Mouse (Mus musculus): ENCODE measurements around the gene Rps15a. TPM values are rescaled to one million over a fixed set of nuclear protein-coding genes. Genes with fewer than 3 reads are reported as not detected.

Rps15a gene
- polyA plus RNA-seq (2015; fragmentation: Nextera tagmentation; extraction: Ambion mirVana): 779 and 791 TPM in 2 replicates

DNA sequence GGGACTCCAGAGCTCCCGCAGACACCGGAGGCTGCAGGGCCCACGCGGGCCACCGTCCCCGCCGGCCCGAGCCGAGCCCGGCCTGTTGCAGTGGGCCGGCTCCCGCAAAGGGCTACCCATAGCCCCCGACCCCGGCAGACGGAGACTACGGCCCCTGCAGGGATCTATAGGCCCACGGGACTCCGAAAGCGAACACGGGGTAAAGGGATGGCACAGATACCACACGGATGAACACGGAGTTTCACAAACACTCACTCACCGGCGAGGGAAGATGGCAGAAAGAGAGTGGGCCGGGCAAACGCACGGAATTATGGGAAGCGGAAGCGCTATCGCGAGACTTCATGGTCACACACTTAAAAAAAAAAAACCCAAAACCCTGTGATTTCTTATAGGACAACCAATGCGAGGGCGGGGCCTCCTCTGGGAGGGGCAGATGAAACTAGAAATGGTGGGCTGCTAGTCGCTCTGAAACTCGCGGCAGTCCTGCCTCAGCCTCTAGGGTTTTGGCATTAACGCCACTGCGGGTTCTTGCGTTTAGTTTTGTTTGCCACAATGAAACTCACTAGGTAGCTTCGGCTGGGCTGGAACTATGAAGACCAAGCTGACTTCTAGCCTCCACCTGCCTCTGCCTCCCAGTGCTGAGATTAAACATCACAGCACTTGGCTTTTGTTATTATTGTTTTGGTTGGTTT, at the start of gene Rps15a:
Rps15a (minus strand) TSS at position 312 of the 692 bp plus-strand sequence.
- Histone ChIP-seq H3K4me1 (replicated peaks; ENCODE audit: control insufficient read depth, insufficient read depth, low read length) (peaks cover 45% of the 10 kb centered on the region), H3K9ac (ENCODE audit: low read length) (peak within 1 kb of the TSS; percentile 99)

DNA sequence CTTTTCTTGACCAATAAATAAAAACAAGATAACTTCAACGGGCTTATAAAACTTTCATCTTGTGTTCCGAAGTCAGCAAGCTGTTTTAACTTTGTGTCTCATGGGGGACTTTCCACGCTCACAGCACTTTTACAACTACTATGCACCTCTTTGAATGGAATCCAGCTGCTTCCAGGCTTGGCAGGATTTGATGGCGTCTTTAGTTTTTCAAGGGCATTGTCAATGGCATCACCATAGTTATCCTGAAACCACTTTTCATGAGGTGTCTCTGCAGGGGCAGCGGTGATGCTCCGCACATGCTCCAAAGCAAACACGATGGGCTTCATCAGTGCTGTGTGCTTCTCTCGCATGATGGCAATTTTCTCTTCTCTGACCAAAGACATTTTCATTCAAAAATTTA, 47.0 kb upstream of the Rps15a start:
- no peak overlapping the region for H3K4me3 ChIP-seq (ENCODE audit: low read length)
- no peaks in the 10 kb centered on the region for H3K27me3 ChIP-seq (ENCODE audit: control insufficient read depth, insufficient read depth, low read depth, low read length)
- no peak overlapping the region for H3K9ac ChIP-seq (ENCODE audit: low read length)
- no peaks in the 10 kb centered on the region for H3K9me3 ChIP-seq (ENCODE audit: control insufficient read depth, low read length)
- peaks cover 37% of the 10 kb centered on the region for H3K36me3 ChIP-seq (ENCODE audit: control insufficient read depth, insufficient read depth, low read length)
- no peak overlapping the region for H3K27ac ChIP-seq (ENCODE audit: low read length)
- no peak for ATAC-seq (ENCODE audit: low read depth)
- WGBS: 96% methylated on average over 8 of the region's 8 CpGs
- no peaks in the 10 kb centered on the region for H3K4me1 ChIP-seq (replicated peaks; ENCODE audit: control insufficient read depth, insufficient read depth, low read length)
- H3K4me2 ChIP-seq (ENCODE audit: low read depth, low read length): no peak overlapping the region

More for the DNA sequence above, at the start of gene Rps15a:
- WGBS: under 1% methylated on average over 40 of the region's 40 CpGs
- Histone ChIP-seq H3K4me2 (ENCODE audit: low read depth, low read length) (peak within 1 kb of the TSS; percentile 90), H3K9me3 (ENCODE audit: control insufficient read depth, low read length) (no peaks in the 10 kb centered on the region), H3K27ac (ENCODE audit: low read length) (peak within 1 kb of the TSS; percentile 72), H3K4me3 (ENCODE audit: low read length) (peak within 1 kb of the TSS; percentile 89), H3K27me3 (ENCODE audit: control insufficient read depth, insufficient read depth, low read depth, low read length) (no peaks in the 10 kb centered on the region), H3K36me3 (ENCODE audit: control insufficient read depth, insufficient read depth, low read length) (peaks cover 52% of the 10 kb centered on the region)
- ATAC-seq (ENCODE audit: low read depth): peak; percentile 81

DNA sequence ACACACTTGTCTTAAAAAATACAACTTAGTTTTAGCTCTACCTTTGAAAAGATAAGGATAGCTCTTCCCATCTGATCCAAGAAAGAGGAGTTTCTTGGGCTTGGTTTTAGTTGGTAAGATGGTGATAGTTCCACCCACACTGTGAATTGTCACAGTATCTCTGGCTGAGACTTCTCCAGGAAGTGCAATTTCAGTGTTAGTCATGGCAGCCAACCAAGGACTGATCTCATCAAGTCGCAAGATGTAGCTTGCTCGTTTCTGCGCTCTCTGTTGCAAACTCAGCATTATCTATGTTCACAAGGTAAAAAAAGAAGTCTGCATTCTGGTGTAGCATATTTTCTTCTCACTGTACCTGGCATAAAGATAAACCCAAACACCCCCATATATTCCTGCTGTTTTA, 44.1 kb upstream of the Rps15a start:
- peaks cover 34% of the 10 kb centered on the region for H3K36me3 ChIP-seq (ENCODE audit: control insufficient read depth, insufficient read depth, low read length)
- no peak overlapping the region for H3K4me2 ChIP-seq (ENCODE audit: low read depth, low read length)
- WGBS: 86% methylated on average over 3 of the region's 3 CpGs
- H3K4me3 ChIP-seq (ENCODE audit: low read length): no peak overlapping the region
- no peak overlapping the region for H3K27ac ChIP-seq (ENCODE audit: low read length)
- ATAC-seq (ENCODE audit: low read depth): no peak
- H3K4me1 ChIP-seq (replicated peaks; ENCODE audit: control insufficient read depth, insufficient read depth, low read length): no peaks in the 10 kb centered on the region
- H3K27me3 ChIP-seq (ENCODE audit: control insufficient read depth, insufficient read depth, low read depth, low read length): no peaks in the 10 kb centered on the region
- H3K9me3 ChIP-seq (ENCODE audit: control insufficient read depth, low read length): no peaks in the 10 kb centered on the region
- no peak overlapping the region for H3K9ac ChIP-seq (ENCODE audit: low read length)

DNA sequence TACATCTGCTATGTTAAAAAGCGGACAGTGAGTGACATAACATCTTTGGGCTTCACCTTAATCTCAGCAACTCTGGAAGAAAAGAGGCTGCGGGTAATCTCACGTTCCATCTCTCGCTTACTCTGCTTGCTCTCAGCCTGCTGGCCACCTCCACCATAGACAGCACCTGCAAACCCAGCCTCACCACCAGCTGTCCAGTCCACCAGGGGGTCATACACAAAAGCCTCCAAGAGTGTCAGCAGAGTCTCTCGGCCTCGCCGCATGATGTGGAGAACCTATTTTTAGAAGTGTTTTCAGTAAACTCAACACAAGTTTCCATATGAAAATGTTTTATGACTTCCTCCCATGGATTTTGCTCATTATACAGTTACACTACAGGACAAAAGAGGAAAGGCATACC, 40.5 kb upstream of the Rps15a start:
- WGBS: 90% methylated on average over 7 of the region's 7 CpGs
- Histone ChIP-seq H3K27ac (ENCODE audit: low read length) (no peak overlapping the region), H3K27me3 (ENCODE audit: control insufficient read depth, insufficient read depth, low read depth, low read length) (no peaks in the 10 kb centered on the region), H3K9me3 (ENCODE audit: control insufficient read depth, low read length) (no peaks in the 10 kb centered on the region), H3K4me2 (ENCODE audit: low read depth, low read length) (no peak overlapping the region), H3K9ac (ENCODE audit: low read length) (no peak overlapping the region), H3K36me3 (ENCODE audit: control insufficient read depth, insufficient read depth, low read length) (peaks cover 52% of the 10 kb centered on the region), H3K4me1 (replicated peaks; ENCODE audit: control insufficient read depth, insufficient read depth, low read length) (no peaks in the 10 kb centered on the region), H3K4me3 (ENCODE audit: low read length) (no peak overlapping the region)
- ATAC-seq (ENCODE audit: low read depth): no peak

DNA sequence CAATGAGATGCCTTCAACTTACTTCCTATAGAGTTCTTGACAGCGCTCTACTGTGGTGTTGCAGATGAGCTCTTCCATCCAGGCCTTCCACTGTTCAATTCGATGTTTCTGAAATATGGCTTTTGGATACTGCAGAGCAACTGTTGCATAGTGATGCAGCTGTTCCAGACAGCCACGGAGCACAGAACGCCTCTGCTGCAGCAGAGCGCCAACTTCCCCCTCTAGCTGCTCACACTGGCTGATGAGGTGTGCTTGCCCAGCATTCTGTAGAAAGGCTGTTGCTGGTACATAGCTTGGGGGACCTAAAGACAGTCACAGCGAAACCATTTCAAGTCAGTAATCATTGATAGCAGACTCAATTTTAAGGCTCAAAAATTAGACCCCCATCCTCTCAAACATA, 38.2 kb upstream of the Rps15a start:
- Histone ChIP-seq H3K4me1 (replicated peaks; ENCODE audit: control insufficient read depth, insufficient read depth, low read length) (no peaks in the 10 kb centered on the region), H3K9ac (ENCODE audit: low read length) (no peak overlapping the region), H3K27ac (ENCODE audit: low read length) (no peak overlapping the region), H3K4me3 (ENCODE audit: low read length) (no peak overlapping the region), H3K4me2 (ENCODE audit: low read depth, low read length) (no peak overlapping the region), H3K27me3 (ENCODE audit: control insufficient read depth, insufficient read depth, low read depth, low read length) (no peaks in the 10 kb centered on the region), H3K9me3 (ENCODE audit: control insufficient read depth, low read length) (no peaks in the 10 kb centered on the region), H3K36me3 (ENCODE audit: control insufficient read depth, insufficient read depth, low read length) (peaks cover 47% of the 10 kb centered on the region)
- 82% methylated on average over 6 of the region's 6 CpGs for WGBS
- ATAC-seq (ENCODE audit: low read depth): no peak

DNA sequence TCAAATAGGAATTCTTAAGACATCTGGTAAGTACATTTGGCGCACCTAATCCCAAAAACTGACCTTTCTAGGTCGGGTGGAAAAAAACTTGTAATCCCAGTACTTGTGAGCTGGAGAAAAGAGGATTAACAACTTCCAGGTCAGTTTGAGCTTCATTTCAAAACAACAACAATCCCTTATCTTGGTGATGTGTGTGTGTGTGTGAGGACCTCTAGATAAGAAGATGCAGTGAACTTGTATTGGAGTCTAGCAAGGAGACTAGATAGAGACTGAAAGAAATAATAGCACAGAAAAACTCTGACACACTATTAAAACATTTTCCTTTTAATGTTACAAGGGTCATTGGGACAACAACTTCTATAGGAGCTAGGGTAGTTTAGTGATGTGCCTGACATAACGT, 27.6 kb upstream of the Rps15a start:
- Histone ChIP-seq H3K9ac (ENCODE audit: low read length) (no peak overlapping the region), H3K4me2 (ENCODE audit: low read depth, low read length) (no peak overlapping the region), H3K27me3 (ENCODE audit: control insufficient read depth, insufficient read depth, low read depth, low read length) (no peaks in the 10 kb centered on the region), H3K36me3 (ENCODE audit: control insufficient read depth, insufficient read depth, low read length) (peaks cover 43% of the 10 kb centered on the region), H3K4me1 (replicated peaks; ENCODE audit: control insufficient read depth, insufficient read depth, low read length) (no peaks in the 10 kb centered on the region), H3K9me3 (ENCODE audit: control insufficient read depth, low read length) (no peaks in the 10 kb centered on the region), H3K4me3 (ENCODE audit: low read length) (no peak overlapping the region), H3K27ac (ENCODE audit: low read length) (no peak overlapping the region)
- ATAC-seq (ENCODE audit: low read depth): no peak
- 76% methylated on average over 3 of the region's 3 CpGs for WGBS

DNA sequence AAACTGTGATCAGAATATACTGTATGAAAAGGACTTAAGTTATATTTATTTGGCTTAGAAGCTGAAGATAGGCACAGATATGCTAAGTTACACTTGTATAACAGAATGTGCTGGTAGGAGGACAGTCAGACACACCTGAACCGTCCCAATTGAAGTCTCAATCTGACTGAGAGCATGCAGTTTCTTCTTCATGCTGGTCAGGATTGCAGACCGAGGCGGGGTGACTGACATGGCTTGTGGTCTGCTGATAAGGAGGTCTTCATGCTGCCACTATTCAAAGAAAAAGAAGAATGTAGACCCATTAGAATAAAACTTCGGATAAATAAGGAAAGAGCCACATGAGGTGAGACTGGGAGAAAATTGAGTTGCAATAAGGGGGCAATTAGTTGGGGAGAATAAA, 27.1 kb upstream of the Rps15a start:
- H3K27ac ChIP-seq (ENCODE audit: low read length): no peak overlapping the region
- H3K36me3 ChIP-seq (ENCODE audit: control insufficient read depth, insufficient read depth, low read length): peaks cover 39% of the 10 kb centered on the region
- H3K4me1 ChIP-seq (replicated peaks; ENCODE audit: control insufficient read depth, insufficient read depth, low read length): no peaks in the 10 kb centered on the region
- ATAC-seq (ENCODE audit: low read depth): no peak
- WGBS: 85% methylated on average over 4 of the region's 4 CpGs
- no peak overlapping the region for H3K9ac ChIP-seq (ENCODE audit: low read length)
- no peak overlapping the region for H3K4me3 ChIP-seq (ENCODE audit: low read length)
- no peaks in the 10 kb centered on the region for H3K9me3 ChIP-seq (ENCODE audit: control insufficient read depth, low read length)
- H3K4me2 ChIP-seq (ENCODE audit: low read depth, low read length): no peak overlapping the region
- H3K27me3 ChIP-seq (ENCODE audit: control insufficient read depth, insufficient read depth, low read depth, low read length): no peaks in the 10 kb centered on the region

DNA sequence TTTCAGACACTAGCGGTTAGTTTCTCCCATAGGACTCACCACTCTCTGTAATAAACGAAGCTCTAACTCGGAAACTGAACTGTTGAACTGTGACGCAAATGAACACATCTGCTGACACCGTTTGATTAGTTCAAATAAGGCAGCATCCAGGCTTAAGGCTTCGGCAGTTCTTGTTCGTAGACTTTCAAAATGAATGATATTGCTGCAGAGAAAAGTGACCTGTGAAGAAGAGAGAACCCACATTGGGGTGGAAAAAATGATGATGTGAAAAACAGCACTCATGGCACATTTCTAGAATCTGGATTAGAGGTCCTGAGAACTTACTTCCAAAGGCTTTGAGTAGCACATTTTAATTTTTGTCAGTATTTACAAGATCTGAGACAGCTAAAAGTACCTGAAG, 25.3 kb upstream of the Rps15a start:
- H3K4me3 ChIP-seq (ENCODE audit: low read length): no peak overlapping the region
- no peaks in the 10 kb centered on the region for H3K27me3 ChIP-seq (ENCODE audit: control insufficient read depth, insufficient read depth, low read depth, low read length)
- H3K27ac ChIP-seq (ENCODE audit: low read length): no peak overlapping the region
- H3K36me3 ChIP-seq (ENCODE audit: control insufficient read depth, insufficient read depth, low read length): peaks cover 44% of the 10 kb centered on the region
- H3K4me2 ChIP-seq (ENCODE audit: low read depth, low read length): no peak overlapping the region
- H3K4me1 ChIP-seq (replicated peaks; ENCODE audit: control insufficient read depth, insufficient read depth, low read length): no peaks in the 10 kb centered on the region
- H3K9ac ChIP-seq (ENCODE audit: low read length): no peak overlapping the region
- no peak for ATAC-seq (ENCODE audit: low read depth)
- no peaks in the 10 kb centered on the region for H3K9me3 ChIP-seq (ENCODE audit: control insufficient read depth, low read length)
- WGBS: 90% methylated on average over 7 of the region's 7 CpGs

DNA sequence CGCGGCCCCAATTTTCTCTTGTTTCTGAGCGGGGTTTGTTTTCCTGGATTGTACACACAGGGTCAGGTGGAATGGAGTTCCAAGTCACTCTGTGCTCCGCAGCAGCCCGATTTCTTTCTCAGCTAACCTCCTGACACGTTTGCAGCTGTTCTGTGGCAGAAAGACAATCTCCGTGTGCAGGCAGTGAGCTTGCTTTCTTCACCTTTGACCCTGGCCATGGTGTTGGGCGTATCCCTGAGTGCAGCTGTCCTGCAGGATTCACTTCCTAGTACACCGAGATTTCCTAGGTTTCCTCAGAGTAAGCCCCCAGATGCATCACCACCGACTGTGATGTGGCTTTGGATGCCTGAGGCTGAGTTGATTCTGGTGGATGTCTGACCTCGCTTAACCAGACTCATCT, 19.1 kb upstream of the Rps15a start:
- peaks cover 32% of the 10 kb centered on the region for H3K36me3 ChIP-seq (ENCODE audit: control insufficient read depth, insufficient read depth, low read length)
- H3K4me3 ChIP-seq (ENCODE audit: low read length): no peak overlapping the region
- WGBS: 83% methylated on average over 11 of the region's 11 CpGs
- no peaks in the 10 kb centered on the region for H3K27me3 ChIP-seq (ENCODE audit: control insufficient read depth, insufficient read depth, low read depth, low read length)
- no peaks in the 10 kb centered on the region for H3K4me1 ChIP-seq (replicated peaks; ENCODE audit: control insufficient read depth, insufficient read depth, low read length)
- no peak for ATAC-seq (ENCODE audit: low read depth)
- no peak overlapping the region for H3K9ac ChIP-seq (ENCODE audit: low read length)
- H3K27ac ChIP-seq (ENCODE audit: low read length): no peak overlapping the region
- no peaks in the 10 kb centered on the region for H3K9me3 ChIP-seq (ENCODE audit: control insufficient read depth, low read length)
- H3K4me2 ChIP-seq (ENCODE audit: low read depth, low read length): no peak overlapping the region

Data from lung, embryonic 16.5 days (tissue).